Mouse (Mus musculus): Measurements from ENCODE around the gene Wdfy1.

DNA sequence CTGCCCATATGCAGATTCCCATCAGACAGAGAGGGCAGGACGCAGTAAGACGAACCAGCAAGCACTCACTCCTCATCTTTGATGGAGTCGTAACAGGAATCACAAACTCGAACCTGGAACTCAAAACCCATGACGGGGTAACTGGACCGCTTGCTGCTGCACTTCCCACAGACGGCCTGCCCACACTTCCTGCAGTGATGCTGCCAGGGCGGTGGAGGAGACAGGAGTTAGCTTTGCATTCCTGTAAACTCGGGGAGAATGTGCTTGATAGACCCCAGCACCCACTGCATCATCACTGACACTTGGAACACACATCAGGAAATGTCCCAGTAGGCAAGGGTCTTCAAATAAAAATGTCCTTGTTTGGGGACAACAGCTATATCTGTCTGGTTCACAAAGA is 68.6 kb downstream of the Wdfy1 start:
- no peak for TF ChIP-seq POLR2A (IDR thresholded peaks at IDR 0.05; ENCODE audit: borderline replicate concordance, control insufficient read depth, low read depth, low read length)
- TF ChIP-seq CTCF (IDR thresholded peaks at IDR 0.05; ENCODE audit: control insufficient read depth, insufficient read depth, low read length) = no peak

All from bone marrow, adult 2 months (tissue).